Mouse (Mus musculus): Measurements from ENCODE around the gene Psma6. TPM values are rescaled to one million over a fixed set of nuclear protein-coding genes. Genes with fewer than 3 reads are reported as not detected.

Gene Psma6
- polyA plus RNA-seq (2017; shearing (Covaris generic)), result 296 TPM

DNA sequence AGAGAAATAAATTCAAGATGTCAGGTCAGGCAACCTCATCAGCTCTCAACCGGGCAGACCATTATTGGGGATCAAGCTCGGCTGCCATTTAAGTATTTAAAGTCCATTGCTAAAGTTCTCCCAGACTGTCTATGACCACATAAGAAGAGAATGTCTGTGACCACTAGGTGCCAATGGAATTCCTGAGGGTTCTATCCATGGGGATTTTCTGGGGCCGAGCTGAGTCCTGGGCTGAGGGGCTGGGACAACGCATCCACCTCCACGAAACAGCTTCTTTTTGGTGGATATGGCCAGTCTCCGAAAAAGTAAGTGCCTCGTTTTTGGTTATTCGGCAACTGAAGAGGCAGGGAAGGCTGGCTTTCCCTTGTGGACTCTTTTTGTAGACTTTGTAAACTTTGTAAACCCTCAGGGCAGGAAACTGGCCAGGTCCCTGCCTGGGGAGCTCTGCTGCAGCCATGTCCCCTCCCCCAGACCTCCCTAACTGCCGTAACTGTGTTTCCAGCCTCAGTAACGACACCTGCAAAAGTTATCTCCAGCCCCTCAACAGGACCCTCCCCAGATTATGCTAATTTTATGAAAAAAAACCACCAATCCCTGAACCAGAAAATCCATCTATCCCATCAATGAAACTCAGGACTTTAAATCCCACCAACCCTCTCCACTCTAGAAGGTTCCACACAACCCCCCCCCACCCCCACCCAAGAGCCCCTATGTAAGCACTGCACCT lies at the start of gene Psma6:
TSS of gene Psma6 (plus strand) at position 200 of the 727 bp plus-strand sequence.

Other genes with a start within 250 kb of the Psma6 start
- 37.2 TPM for gene Srp54b, start 229.1 kb upstream of the Psma6 start, polyA plus RNA-seq (2017; shearing (Covaris generic))
- not detected for gene 1700047I17Rik2, start 184.6 kb upstream of the Psma6 start, polyA plus RNA-seq (2017; shearing (Covaris generic))
- 86.2 TPM for gene Srp54c, start 154.1 kb upstream of the Psma6 start, polyA plus RNA-seq (2017; shearing (Covaris generic))
- 9.9 TPM for gene 1110008L16Rik, start 84.6 kb upstream of the Psma6 start, polyA plus RNA-seq (2017; shearing (Covaris generic))
- 18.3 TPM for gene Ppp2r3c, start 81.2 kb upstream of the Psma6 start, polyA plus RNA-seq (2017; shearing (Covaris generic))
- gene Nfkbia, start 108.4 kb downstream of the Psma6 start, polyA plus RNA-seq (2017; shearing (Covaris generic)), result 895 TPM
- gene Aldoart2, start 181.0 kb downstream of the Psma6 start, polyA plus RNA-seq (2017; shearing (Covaris generic)), result not detected
- gene Insm2, start 215.2 kb downstream of the Psma6 start, polyA plus RNA-seq (2017; shearing (Covaris generic)), result not detected